Mouse (Mus musculus) mesoderm, embryonic 11.5 days (tissue): ENCODE data around the gene Ascc1.
"Not testable (repeated sequence)": the region's sequence is repeated elsewhere in the genome, so short reads cannot be mapped to it uniquely, and the experiment has no call there.

ENCODE experiments used
- DNase-seq: peaks from one replicate; pipeline ENCODE4 v3.0.0-alpha.2; 2012; ENCODE audit warnings: low read depth, low spot score

Ascc1 gene

DNA sequence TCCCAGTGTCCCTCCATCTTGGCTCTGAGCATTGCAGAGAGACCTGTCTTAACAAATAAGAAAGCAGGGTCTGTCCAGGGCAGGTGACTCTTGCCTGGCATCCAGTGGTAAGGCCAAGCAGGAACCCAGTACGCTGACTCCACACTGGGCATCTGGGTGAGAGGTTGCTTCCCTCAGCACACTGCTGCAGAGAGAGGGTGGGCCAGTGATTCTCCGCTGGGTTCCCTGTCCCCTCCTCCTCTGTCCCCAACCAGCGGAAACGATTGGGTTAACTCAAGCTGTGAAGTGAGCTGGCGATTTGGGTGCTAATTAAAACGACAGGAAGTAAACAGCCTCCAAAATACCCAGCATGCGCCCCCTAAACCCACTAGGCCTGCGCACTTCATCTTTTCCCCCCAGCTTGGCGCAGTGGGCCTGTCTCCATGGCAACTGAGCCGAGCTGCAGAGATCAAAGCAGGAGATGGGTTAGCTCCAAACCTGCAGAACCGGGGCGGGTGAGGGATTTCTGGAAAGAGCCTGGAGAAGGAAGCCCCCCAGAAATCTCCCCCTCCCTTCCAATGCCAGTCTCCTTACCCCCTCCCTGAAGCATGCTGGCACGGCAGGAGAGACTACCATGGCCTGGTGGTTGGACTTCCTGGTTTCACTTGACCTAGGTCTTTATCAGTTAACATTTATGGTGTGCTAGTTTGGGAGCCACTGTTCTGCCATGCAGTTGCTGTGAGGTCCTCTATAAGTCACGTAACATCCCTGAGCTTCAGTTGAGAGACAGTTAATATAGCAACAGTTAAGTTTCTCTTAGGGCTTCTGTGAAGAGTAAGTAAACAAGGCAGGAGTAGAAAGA, 113.0 kb downstream of the Ascc1 start:
- DNase-seq, result peak; percentile 60

DNA sequence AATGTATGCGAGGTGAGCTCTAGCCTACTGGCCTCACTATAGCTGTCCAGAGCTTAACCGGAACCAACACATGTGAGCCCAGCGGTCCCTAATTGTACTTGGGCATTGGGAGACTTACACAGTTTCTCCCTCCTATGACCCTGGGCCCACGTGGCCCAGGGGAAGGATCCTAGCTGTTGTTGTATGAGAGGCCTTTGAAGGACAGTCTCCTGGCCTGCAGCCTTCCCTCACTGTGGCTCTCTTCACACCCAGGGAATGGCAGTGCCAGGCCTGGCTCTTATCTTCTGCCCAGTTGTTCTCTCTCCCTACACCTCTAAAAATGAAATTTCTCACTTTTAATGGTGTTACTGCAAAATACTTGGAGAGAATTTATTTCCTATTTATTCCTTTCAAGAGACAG, 114.4 kb downstream of the Ascc1 start:
- DNase-seq, result no peak

DNA sequence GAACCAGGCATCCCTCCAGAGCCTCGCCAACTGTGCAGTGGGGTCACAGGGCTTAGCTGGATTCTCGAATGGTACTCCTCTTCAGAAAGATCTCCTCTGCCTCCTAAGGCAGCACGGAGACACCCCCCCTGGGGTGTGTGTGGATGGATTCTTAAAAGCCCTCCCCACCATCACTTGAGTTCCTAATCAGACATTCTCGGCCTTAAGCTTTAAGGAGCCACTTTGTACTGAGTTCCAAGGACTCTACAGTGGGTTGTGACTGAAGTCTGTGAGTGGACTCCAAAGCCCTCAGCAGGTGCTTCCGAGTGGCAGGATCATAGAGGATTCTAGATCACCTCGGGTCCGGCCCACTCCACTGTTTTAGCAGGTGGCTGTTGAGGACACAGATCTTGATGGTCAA, 115.9 kb downstream of the Ascc1 start:
- DNase-seq, result no peak

DNA sequence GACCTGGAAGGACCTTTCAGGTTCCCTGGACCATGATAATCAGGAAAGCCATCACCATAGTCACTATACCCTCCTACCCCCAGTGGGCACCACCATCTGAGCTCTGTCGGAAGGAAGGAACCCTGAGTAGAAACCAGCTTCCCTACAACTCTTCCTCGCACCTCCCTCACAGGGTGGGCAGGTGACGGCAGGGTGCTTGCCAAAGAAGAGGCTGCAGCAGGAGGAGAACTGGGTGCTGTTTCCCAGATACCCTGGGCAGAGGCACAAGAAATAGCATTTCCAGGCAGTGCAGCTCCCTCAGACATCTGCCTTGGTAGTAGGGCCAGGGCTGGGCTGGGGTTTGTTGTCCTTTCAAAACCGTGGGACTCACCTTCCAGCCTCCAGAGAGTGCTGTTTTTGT, 118.0 kb downstream of the Ascc1 start:
- DNase-seq, result no peak

DNA sequence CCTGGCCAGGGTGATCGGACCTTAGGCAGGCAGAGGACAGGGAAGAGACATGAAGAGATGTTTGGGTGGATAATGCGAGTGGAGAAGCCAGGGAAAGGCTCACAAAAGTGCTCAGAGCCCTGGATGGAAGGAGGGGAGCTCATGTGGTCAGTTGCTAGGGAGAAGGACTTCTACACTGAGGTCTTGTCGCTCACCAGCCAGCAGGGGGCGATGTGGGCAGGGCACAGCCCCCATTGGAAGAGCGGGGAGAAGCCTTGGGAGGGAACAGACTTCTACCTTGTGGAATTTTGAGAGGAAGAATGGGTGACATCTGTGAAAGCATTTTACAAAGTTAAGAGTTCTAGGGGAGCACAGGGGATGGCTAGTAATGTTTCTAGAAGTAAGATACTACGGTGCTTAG, 121.5 kb downstream of the Ascc1 start:
- no peak for DNase-seq

DNA sequence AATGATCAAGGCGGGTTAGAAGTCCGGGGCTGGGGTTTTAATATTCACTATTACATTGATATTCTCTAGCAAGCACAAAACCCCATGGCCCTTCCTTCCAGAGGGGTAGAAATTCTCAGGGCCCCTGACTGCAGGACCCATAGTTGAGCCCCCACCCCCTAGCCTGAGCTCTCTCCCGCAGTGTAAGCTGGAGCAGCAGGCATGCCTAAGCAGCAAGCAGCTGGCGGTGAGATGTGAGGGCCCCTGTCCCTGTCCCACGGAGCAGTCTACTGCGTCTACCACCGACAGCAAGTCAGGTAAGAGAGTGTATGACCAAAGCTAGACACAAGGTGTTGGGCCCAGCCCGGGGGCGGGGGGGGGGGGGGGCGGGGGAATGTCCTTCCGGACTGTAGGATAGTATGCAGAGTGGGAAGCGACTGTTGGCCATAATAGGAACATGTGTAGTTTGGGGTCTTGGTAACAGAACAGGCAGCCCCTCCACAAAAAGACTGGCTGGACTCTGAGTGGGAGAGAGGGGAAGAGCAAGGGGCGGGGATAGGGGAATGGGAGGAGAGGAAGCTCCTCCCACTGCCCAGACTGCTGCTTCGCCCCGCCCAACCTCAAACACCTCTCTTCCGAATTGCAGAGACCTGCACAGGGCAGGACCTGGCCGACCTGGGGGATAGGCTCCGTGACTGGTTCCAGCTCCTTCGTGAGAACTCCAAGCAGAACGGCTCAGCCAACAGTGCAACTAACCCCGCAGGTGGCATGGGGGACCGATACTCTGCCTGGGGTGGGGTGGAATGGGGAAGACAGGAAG, 123.1 kb downstream of the Ascc1 start:
- no peak for DNase-seq

DNA sequence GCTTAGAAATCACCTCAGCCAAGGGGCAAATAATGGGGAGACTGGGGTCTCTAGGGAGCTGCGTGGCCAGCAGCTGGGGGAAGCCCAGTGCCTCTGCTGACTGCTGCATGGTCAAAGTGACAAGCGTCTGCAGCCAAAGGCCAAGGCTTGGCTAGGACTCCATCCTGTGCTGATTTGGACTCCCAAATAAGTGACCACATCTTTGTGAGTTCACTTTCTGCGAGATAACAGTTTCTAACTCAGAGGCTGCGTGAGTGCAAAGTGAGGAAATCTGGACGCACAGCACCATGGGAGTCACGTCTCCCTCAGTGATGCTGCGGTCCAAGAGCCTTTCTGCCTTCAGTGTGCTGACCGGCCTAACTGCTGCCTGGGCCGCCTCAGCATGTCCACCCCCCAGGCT, 125.7 kb downstream of the Ascc1 start:
- no peak for DNase-seq

DNA sequence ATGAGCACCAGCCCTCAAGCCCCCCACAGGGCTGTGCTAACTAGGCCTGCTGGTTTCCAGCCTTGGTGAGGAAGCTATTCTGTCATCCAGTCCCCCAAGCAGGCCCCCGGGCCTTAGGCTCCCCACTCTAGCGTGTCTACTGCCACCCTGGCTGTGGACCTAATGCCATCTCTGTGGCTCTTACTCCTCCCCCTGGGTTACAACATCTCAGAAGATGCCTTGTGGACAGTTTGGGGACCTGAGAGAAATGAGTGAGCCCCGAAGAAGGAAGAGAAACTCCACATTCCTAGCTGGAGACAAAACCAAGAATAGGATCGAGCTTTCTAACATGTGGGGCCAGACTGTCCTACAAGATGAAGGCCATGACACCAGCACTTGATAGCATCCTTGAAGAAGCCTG, 127.9 kb downstream of the Ascc1 start:
- no peak for DNase-seq

DNA sequence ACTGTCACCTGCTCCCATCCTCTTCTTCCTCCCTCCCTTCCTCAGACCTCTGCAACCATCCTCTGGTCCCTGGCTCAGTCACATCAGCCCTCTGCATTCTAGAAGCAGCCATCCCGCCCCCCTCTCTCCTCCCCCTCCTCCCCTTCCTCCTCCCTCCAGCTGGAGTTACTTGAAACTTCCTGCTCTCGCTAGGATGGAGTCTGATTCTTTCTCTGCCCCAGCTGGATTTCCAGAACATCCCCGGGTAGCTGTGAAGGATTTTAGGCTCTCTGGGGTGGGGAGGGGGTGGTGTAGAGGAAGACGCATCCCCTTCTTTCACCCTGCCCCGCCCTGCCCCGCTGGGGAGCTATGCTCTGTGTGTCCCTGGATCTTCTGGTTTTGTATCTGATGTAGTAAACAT, 130.9 kb downstream of the Ascc1 start:
- DNase-seq, result no peak

DNA sequence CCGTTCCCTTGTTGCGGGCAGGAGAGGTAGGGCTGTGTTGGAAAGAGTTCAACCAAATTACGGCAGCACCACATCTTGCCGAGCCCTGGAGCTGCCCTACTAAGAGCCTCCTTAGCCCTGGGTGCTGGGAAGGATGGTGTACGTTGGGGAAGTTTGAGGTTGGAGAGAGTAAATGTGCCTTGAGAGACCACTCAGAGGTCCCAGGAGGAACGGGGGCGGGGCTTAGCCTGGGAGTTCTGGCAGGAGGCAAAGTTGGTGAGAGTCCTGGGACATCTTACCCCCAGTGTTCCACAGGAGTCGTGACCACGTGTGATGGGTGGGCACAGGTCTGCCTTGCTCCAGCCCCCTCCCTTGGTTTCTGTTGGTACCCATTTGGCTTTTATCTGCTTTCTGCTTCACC, 131.6 kb downstream of the Ascc1 start:
- no peak for DNase-seq

DNA sequence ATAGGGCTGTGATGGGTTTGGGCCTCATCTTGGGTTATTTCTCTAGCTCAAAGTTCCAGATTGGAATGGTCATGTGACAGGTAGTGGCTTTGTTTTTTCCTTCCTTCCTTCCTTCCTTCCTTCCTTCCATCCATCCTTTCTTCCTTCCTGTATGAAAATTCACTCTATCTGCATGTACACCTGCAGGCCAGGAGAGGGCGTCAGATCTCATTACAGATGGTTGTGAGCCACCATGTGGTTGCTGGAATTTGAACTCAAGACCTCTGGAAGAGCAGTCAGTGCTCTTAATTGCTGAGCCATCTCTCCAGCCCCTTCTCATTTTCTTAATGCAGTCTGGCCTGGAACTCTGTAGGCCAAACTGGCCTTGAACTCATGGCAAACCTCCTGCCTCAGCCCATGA, 133.4 kb downstream of the Ascc1 start:
- DNase-seq, result not testable (repeated sequence)

DNA sequence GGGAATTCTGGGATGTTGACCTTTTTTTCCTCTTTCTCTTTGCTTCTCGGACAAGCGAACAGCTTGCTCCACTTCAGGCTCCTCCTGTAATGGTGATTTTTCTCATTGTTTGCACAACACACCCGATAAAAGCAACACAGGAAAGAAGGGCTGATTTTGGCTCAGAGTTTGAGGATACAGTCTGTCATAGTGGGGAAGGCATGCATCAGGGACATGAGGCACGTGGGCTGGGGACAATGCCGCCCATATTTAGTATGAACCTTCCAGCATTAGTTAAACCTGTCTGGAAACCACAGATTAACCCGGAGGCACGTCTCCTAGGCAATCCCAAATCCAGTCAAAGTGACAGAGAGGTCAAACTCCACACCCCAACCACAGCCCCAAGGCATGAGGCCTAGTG, 134.3 kb downstream of the Ascc1 start:
- no peak for DNase-seq

DNA sequence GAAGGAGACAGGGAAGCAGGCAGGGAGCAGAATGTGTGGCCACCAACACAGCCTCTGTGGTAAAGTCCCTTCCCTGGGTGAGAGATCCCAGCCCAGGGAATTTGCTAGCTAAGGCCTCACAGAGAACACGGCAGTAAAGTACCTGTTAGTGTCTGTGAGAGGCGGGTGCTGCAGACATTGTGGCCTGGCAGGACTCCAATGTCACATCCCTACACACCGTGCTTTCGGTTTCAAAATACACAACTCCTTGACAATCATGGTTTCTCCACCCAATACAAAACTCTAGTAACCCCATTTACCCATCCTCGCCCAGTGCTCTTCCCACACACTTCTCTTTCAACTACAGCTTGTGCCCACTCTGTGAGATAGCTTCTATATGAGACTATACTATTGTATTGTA, 136.1 kb downstream of the Ascc1 start:
- no peak for DNase-seq

DNA sequence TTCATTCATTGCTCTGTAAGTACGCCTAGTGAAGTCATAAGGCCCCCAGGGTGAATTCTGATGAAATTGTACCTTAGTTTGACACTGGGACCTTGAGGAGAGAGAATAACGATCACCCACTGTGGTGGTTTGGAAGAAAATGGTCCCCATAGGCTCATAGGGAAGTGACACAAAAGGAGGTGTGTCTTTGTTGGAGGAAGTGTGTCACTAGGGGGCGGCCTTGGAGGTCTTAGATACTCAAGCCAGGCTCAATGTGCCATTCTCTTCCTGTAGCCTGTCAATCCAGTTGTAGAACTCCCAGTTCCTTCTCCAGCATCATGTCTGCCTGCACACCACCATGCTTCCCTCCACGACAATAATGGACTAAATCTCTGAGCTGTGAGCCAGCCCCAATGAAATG, 138.1 kb downstream of the Ascc1 start:
- DNase-seq, result no peak

DNA sequence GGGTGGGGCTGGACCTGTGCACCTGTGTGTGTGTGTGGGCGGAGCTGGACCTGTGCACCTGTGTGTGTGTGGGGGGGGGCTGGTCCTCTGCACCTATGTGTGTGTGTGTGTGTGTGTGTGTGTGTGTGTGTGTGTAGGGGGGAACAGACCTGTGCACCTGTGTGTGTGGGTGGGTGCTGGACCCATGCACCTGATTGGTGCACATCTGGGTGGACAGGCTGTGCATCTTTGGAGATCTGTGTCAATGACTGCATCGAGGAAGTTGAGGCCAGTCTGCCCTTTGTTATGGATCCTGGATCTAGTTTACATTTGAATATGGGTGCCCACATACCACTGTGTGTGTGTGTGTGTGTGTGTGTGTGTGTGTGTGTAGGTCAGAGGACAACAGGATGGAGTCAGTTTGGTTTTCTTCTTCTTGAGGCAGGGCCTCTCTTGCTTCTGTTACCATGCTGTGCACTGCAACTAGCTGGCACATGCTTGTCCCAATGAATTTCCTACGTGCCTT, 139.1 kb downstream of the Ascc1 start:
- no peak for DNase-seq

DNA sequence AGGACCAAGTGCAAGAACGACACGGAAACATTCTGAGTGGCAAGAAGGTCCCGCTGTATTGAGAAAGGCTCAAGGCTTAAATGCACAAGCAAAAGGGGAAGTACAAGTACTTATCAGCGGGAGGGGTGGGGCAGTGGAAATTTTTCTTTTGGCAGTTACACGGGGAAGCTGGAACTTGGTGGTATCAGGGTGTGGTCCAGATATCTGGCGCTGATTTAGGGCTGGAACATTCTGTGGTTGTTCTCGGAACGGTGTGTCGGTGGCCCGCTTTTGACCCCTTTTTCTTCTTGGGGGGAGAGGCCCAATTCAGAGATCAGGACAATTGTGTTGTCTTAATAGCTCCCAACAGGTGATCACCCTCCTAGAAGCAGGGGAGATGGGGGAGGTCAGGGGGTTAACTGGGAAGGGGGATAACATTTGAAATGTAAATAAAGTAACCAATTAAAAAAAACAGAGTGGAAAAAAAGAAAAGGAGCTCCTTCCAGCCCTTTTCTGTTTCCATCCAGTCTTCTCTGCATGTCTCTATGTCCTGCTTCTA, 145.0 kb downstream of the Ascc1 start:
- not testable (repeated sequence) for DNase-seq

DNA sequence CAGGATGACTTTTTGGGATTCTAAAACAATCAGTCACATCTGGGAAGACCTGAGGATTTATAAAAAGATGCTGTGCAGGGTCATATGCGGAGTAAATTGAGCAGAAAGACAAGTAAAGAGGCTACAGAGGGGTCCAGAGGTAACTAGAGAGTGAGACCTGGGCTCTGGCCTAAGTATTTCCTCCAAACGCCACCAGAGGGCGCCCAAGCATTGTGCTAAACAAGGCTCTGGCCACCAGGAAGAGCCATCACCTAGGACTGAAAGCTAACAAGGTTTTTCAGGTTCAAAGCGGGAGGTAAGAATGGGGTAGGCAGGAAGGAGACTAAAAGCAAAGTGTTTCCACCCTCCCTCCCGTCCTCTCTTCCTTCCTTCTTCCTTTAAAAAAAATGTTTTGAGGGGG, 145.5 kb downstream of the Ascc1 start:
- peak; percentile 87 for DNase-seq
